Mouse (Mus musculus): ENCODE measurements around the gene H2-T23.

Gene H2-T23

GRCm38 (mm10) chr17:35994879-35995240, 37.8 kb downstream of the H2-T23 start:
- in situ Hi-C loops (cut with MboI, MseI): loop anchor here (5.0 kb wide), 2 partner anchors 37 to 117 kb away; partner anchors contain the start of gene H2-T23

- in situ Hi-C loops (cut with MboI, MseI): no loop called here
Measured at GRCm38 (mm10) chr17:35994175-35994878, 38.3 kb downstream of the H2-T23 start.

GRCm38 (mm10) chr17:35993675-35994074, 39.0 kb downstream of the H2-T23 start:
- in situ Hi-C loops (cut with MboI, MseI): no loop called here

DNA sequence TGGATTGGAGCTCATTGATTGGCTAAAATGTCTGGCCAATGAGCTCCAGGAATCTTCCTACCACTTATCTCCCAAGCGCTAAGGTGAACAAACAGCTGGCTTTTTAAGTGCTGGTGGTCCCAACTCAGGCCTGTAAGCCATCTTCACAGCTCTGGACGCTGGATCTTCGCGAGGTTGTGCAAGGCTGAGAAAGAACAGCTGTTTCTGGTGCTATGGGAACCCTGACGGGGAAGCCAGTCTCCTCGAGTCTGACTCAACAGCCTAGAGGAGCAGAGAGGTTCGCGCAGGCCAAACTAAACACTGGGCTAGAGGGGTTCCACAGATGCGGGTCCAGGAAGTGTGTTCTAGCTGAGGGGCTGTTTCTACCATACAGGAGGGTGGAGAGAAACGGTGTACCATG, 40.9 kb downstream of the H2-T23 start:
- in situ Hi-C loops (cut with MboI, MseI): no loop called here

DNA sequence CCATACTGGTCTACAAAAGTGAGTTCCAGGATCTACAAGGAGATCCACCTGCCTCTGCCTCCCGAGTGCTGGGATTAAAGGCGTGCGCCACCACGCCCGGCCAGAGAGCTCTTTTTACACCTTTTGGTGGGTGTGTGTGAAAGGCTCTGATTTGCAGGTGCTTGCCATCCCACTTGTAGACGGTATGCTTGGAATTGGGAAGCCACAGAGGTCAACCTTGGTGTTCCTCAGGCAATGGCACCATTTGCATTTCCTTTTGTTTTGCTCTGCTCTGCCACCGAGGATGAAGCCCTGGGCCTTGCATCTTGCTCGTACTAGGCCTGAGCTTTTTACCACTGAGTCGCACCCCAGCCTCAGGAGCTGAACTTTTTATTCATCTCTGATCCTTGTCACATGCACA, 50.9 kb downstream of the H2-T23 start:
- in situ Hi-C loops (cut with MboI, MseI): loop anchor here (10.0 kb wide), 1 partner anchor 57 kb away; no protein-coding TSS in a partner anchor

DNA sequence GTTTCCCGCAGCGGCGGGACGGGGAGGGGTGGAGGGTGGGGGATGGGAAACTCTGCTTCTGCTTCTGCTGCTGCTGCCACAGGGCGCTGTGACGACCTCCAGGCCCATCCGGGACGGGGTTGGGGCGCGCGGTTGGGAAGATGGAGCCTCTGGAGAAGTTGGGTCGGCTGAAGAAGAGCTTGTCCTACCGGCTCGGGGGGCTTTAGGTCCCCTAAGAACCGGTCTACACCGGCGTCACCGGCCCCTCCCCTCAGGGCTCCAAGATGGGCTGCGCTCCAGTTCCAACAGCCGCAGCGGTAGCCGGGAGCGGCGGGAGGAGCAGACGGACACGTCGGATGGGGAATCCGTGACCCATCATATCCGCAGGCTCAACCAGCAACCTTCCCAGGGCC, 52.3 kb downstream of the H2-T23 start:
- in situ Hi-C loops (cut with MboI, MseI): loop anchor here (10.0 kb wide), 1 partner anchor 56 kb away; no protein-coding TSS in a partner anchor
